Mouse (Mus musculus): ENCODE results near the gene Kirrel2. TPM values are rescaled to one million over a fixed set of nuclear protein-coding genes. Genes with fewer than 3 reads are reported as not detected.
A peak's percentile ranks its signal among the peaks of the same experiment; 100 is the strongest.
"Not testable (repeated sequence)": the region's sequence is repeated elsewhere in the genome, so short reads cannot be mapped to it uniquely, and the experiment has no call there.

Kirrel2 gene
- polyA plus RNA-seq (2015; fragmentation: Nextera tagmentation; extraction: Ambion mirVana) = 2.0 and 3.0 TPM in 2 replicates

GRCm38 (mm10) chr7:30457629-30458330 lies at the start of gene Kirrel2, which contains the start of gene Nphs1:
Gene Kirrel2, minus strand, starts transcription at chr7:30457690.
Gene Nphs1, plus strand, starts transcription at chr7:30458315.
- 0 out of 2 replicates have a peak within 1 kb of the TSS, but pooled peaks have one; percentile 5 for H3K9ac ChIP-seq

DNA sequence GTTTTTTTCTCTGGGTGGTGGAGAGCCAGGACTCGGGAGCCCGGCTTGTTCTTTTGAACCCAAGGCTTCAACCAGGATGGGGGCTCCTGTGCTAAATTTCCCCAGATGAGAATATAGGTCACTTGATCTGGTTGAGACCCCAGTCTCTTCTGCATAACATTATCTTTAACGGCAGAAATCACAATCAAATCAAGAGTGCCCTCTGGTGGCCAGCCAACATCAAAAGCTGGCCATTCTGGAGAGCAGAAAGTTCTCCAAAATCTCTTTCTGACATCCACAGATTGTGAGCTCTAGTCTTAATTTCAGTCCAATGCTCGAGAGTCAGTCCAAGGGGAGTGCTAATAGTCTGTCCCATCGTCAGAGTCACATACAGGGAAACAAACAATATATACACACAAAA lies 43.7 kb upstream of the Kirrel2 start:
- WGBS = 79% methylated on average over 5 of the region's 5 CpGs
- H3K36me3 ChIP-seq; H3K4me1 ChIP-seq (replicated peaks); H3K4me2 ChIP-seq (replicated peaks); H3K27me3 ChIP-seq (replicated peaks); H3K9me3 ChIP-seq; H3K4me3 ChIP-seq (replicated peaks); ATAC-seq; H3K27ac ChIP-seq; H3K9ac ChIP-seq: not testable (repeated sequence)

More at GRCm38 (mm10) chr7:30457629-30458330, at the start of gene Kirrel2, which contains the start of gene Nphs1:
- no peaks in the 10 kb centered on the region for H3K36me3 ChIP-seq
- H3K9me3 ChIP-seq = no peaks in the 10 kb centered on the region
- peaks cover 17% of the 10 kb centered on the region for H3K4me1 ChIP-seq (replicated peaks)
- WGBS = 3% methylated on average over 16 of the region's 16 CpGs
- ATAC-seq = peak; percentile 60
- peak within 1 kb of the TSS; percentile 14 for H3K4me3 ChIP-seq (replicated peaks)
- peaks cover 97% of the 10 kb centered on the region for H3K27me3 ChIP-seq (replicated peaks)
- peak within 1 kb of the TSS; percentile 46 for H3K4me2 ChIP-seq (replicated peaks)
- no peak within 1 kb of the TSS for H3K27ac ChIP-seq

DNA sequence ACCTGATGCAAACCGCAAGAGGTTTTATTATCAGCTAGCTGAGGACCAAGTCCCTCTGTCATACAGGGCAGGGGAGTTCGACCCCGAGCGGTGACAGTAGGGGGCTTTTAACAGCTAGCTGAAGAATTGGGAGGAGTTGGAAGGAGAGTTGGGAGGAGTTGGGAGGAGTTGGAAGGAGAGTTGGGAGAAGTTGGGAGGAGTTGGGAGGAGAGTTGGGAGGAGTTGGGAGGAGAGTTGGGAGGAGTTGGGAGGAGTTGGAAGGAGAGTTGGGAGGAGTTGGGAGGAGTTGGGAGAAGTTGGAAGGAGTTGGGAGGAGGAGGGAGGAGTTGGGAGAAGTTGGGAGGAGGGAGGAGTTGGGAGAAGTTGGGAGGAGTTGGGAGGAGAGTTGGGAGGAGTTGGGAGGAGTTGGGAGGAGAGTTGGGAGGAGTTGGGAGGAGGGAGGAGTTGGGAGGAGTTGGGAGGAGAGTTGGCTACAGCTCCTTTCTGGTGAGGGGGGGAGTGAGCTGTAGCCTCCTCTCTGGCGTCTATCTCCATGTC lies 38.1 kb upstream of the Kirrel2 start:
- not testable (repeated sequence) for H3K9me3 ChIP-seq; H3K36me3 ChIP-seq; H3K27me3 ChIP-seq (replicated peaks); H3K27ac ChIP-seq; ATAC-seq; H3K4me3 ChIP-seq (replicated peaks); H3K4me1 ChIP-seq (replicated peaks); H3K9ac ChIP-seq; H3K4me2 ChIP-seq (replicated peaks)
- WGBS = 68% methylated on average over 5 of the region's 5 CpGs

DNA sequence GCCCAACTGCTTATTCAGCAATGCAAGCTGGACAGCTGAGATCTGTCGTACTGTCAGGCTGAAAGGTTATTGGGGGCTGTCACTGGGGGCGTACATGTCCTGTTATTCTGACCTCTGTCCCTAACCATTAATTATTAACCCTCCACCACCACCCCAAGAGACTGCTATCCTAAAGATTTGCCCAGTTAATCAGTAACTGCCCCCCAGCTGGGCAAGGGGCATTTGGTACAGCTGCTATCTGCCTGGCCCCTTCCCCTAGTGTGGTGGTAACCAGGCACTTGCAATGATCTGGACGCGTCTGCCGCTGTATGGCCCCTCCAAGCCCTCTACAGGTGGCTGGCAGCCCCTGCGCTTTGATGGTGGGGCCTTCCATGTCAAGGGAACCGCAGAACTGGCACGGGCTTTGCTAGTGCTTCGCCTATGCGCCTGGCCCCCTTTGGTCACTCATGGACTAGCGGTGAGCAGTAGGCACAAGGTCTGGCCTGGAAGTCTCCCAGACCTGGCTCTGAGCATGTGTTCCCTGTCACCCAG lies 36.0 kb upstream of the Kirrel2 start, which contains the start of gene Prodh2:
TSS of gene Prodh2 (plus strand) at position 222 of the 531 bp plus-strand sequence.
- no peak within 1 kb of the TSS for H3K9ac ChIP-seq

DNA sequence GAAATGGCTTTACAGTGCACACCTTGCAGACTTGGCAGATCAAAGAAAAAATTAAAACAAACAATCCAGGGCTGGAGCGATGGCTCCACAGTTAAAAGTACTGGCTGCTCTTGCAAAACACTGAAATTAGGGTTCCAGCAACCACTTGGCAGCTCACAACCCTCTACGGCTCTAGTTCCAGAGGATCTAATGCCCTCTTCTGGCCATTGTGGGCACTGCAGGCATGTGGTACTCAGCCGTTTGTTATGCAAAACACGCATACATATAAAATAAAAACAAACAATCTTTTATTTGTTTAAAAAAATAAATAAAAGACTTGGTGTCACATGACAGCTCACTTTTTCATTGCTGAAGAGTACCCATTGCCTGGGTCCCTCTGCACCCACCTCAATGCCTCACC lies 35.3 kb upstream of the Kirrel2 start:
- ATAC-seq = no peak
- H3K4me1 ChIP-seq (replicated peaks) = peaks cover 4% of the 10 kb centered on the region; the same call in 1 of the 2 replicates
- H3K4me3 ChIP-seq (replicated peaks) = no peak overlapping the region
- peak overlapping the region; percentile 45 for H3K4me2 ChIP-seq (replicated peaks)
- H3K36me3 ChIP-seq = no peaks in the 10 kb centered on the region
- H3K9me3 ChIP-seq = no peaks in the 10 kb centered on the region
- H3K27me3 ChIP-seq (replicated peaks) = no peaks in the 10 kb centered on the region
- no peak overlapping the region for H3K27ac ChIP-seq
- no peak overlapping the region for H3K9ac ChIP-seq
- WGBS = 19% methylated on average over 4 of the region's 4 CpGs

More for the DNA sequence above, 36.0 kb upstream of the Kirrel2 start, which contains the start of gene Prodh2:
- Histone ChIP-seq H3K4me2 (replicated peaks) (peak within 1 kb of the TSS; percentile 45), H3K4me3 (replicated peaks) (peak within 1 kb of the TSS; percentile 16), H3K27ac (no peak within 1 kb of the TSS; the same call in 1 of the 2 replicates), H3K36me3 (no peaks in the 10 kb centered on the region), H3K9me3 (no peaks in the 10 kb centered on the region), H3K27me3 (replicated peaks) (no peaks in the 10 kb centered on the region), H3K4me1 (replicated peaks) (peaks cover 4% of the 10 kb centered on the region; the same call in 1 of the 2 replicates)
- WGBS = 40% methylated on average over 11 of the region's 11 CpGs
- ATAC-seq = peak; percentile 88

GRCm38 (mm10) chr7:30490957-30491307 lies 33.4 kb upstream of the Kirrel2 start:
- H3K4me2 ChIP-seq (replicated peaks) = no peak overlapping the region
- H3K27me3 ChIP-seq (replicated peaks) = no peaks in the 10 kb centered on the region
- 18% methylated on average over 6 of the region's 6 CpGs for WGBS
- peaks cover 4% of the 10 kb centered on the region; the same call in 1 of the 2 replicates for H3K4me1 ChIP-seq (replicated peaks)
- no peak overlapping the region for H3K27ac ChIP-seq
- H3K9ac ChIP-seq = no peak overlapping the region
- H3K36me3 ChIP-seq = no peaks in the 10 kb centered on the region
- H3K9me3 ChIP-seq = no peaks in the 10 kb centered on the region
- no peak for ATAC-seq
- H3K4me3 ChIP-seq (replicated peaks) = no peak overlapping the region

- Histone ChIP-seq H3K4me2 (replicated peaks) (no peak overlapping the region), H3K27ac (no peak overlapping the region), H3K36me3 (no peaks in the 10 kb centered on the region), H3K9ac (no peak overlapping the region), H3K4me3 (replicated peaks) (no peak overlapping the region), H3K9me3 (no peaks in the 10 kb centered on the region), H3K27me3 (replicated peaks) (no peaks in the 10 kb centered on the region), H3K4me1 (replicated peaks) (peaks cover 4% of the 10 kb centered on the region; the same call in 1 of the 2 replicates)
- 29% methylated on average over 16 of the region's 16 CpGs for WGBS
- no peak for ATAC-seq
These were observed 32.9 kb upstream of the Kirrel2 start for GRCm38 (mm10) chr7:30490251-30490956.

DNA sequence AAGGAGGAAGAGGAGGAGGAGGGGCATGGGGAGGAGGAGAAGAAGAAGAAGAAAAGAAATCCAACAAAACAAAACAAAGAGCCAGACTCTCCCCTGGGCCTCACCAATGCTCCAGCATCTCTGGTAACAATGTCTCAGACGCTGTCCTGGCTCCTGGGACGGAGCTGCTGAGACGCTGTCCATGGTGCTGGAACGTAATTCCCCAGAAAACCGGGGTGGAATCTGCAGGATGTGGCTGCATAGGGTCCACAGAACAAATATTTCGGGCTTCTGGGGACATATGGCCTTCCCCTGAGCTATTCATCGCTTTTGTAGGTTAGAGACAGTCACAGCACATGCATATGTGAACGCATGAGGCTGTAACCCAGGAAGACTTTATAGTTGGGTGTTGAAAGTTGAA lies 26.8 kb upstream of the Kirrel2 start:
- Histone ChIP-seq H3K9ac (no peak overlapping the region), H3K9me3 (no peaks in the 10 kb centered on the region), H3K4me1 (replicated peaks) (no peaks in the 10 kb centered on the region), H3K4me2 (replicated peaks) (no peak overlapping the region), H3K27me3 (replicated peaks) (0 out of 2 replicates have a peak, but pooled peaks cover 5% of the 10 kb centered on the region), H3K4me3 (replicated peaks) (no peak overlapping the region), H3K27ac (no peak overlapping the region), H3K36me3 (no peaks in the 10 kb centered on the region)
- 11% methylated on average over 8 of the region's 8 CpGs for WGBS
- no peak for ATAC-seq

DNA sequence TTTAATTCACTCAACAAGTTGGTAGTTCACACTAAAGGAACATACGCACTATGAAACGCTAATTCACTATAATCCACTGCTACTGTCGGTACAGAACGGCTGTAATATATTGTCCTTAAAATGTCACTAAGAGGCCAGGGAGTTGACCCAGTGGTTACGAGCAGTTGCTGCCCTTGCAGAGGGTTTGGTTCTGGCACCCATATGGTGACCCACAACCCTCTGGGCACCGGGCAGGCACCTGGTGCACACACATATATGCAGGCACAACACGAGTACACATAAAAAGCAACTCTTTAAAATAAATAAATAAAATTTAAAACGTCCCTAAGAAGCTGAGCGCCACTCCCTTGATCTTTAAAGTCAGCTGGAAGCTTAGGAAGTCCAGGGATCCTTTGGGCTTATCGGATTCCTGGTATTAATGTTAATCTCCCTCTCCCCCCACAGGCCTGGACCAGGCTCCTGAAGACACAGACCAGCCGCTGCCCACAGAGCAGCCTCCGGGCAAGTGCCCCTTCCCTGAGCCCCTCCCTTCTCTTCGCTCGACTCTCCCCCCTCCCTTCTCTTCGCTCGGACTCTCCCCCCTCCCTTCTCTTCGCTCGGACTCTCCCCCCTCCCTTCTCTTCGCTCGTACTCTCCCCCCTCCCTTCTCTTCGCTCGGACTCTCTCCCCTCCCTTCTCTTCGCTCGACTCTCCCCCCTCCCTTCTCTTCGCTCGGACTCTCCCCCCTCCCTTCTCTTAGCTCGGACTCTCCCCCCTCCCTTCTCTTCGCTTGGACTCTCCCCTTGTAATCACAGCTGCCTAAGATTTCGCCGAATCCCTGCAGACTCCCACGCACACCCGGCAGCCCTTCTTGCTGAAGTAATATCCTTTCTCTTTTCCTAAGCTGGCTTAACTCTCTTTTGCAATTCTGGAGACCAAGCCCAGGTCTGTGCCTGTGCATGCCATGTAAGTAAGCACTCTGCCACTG lies 20.2 kb upstream of the Kirrel2 start:
- WGBS = 7% methylated on average over 26 of the region's 32 CpGs
- peaks cover 4% of the 10 kb centered on the region for H3K4me1 ChIP-seq (replicated peaks)
- no peaks in the 10 kb centered on the region for H3K36me3 ChIP-seq
- no peak overlapping the region for H3K27ac ChIP-seq
- H3K9me3 ChIP-seq = no peaks in the 10 kb centered on the region
- 0 out of 2 replicates have a peak, but pooled peaks cover 5% of the 10 kb centered on the region for H3K27me3 ChIP-seq (replicated peaks)
- H3K4me2 ChIP-seq (replicated peaks) = peak overlapping the region; percentile 53
- 0 out of 2 replicates have a peak, but pooled peaks have one; percentile 28 for ATAC-seq
- H3K9ac ChIP-seq = no peak overlapping the region
- peak overlapping the region; percentile 17 for H3K4me3 ChIP-seq (replicated peaks)

DNA sequence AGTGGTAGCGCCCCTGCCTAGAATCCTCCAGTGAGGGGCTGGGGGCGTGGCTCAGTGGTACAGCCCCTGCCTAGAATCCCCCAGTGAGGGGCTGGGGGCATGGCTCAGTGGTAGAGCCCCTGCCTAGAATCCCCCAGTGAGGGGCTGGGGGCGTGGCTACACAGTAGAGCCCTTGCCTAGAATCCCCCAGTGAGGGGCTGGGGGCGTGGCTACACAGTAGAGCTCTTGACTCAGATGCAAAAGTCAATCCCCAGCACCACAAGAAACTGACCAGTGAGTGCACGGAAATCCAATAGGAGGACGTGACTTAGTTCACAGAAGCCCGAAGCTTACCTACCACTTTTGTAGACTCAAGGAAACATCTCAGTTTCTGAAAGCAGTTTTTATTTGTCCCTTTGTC lies 18.6 kb upstream of the Kirrel2 start:
- not testable (repeated sequence) for ATAC-seq; H3K4me3 ChIP-seq (replicated peaks); H3K9me3 ChIP-seq; H3K4me2 ChIP-seq (replicated peaks); H3K9ac ChIP-seq; H3K27me3 ChIP-seq (replicated peaks); H3K27ac ChIP-seq; H3K36me3 ChIP-seq; H3K4me1 ChIP-seq (replicated peaks)
- WGBS = 87% methylated on average over 6 of the region's 7 CpGs

GRCm38 (mm10) chr7:30474999-30475398 lies 17.5 kb upstream of the Kirrel2 start:
- ATAC-seq = peak; percentile 92
- Histone ChIP-seq H3K9ac (no peak overlapping the region), H3K9me3 (no peaks in the 10 kb centered on the region), H3K4me2 (replicated peaks) (no peak overlapping the region), H3K4me3 (replicated peaks) (no peak overlapping the region), H3K4me1 (replicated peaks) (peaks cover 4% of the 10 kb centered on the region), H3K27ac (0 out of 2 replicates have a peak overlapping the region, but pooled peaks have one; percentile 13), H3K36me3 (no peaks in the 10 kb centered on the region), H3K27me3 (replicated peaks) (no peaks in the 10 kb centered on the region)
- WGBS = 51% methylated on average over 4 of the region's 4 CpGs
